Mouse (Mus musculus): ENCODE measurements around the gene Mbd3.

DNA sequence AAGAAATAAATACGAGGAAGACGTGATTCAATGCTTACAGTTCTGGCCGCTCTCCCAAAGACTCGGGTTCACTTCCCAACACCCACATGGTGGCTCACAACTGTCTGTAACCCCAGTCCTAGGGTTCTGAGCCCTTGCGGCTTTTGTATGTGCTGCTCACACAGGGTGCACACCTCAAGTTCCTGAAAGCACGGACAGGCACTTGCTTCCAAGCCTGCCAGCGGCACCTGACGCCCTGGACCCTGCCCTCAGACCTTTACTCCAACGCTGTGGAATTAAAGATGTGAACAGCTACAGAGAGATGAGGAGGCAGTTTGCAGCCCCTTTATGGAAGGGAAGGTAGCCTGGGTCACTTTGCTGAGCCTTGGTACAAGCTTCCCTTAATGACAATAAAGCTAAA, 8.7 kb downstream of the Mbd3 start:
- TF ChIP-seq CTCF (IDR thresholded peaks at IDR 0.05; ENCODE audit: low read depth): no peak
- no peak for TF ChIP-seq EP300 (optimal IDR thresholded peaks at IDR 0.05)

Measured in stomach, postnatal 0 days (tissue).